Mouse (Mus musculus): ENCODE measurements around the gene Plekha8. TPM values are rescaled to one million over a fixed set of nuclear protein-coding genes. Genes with fewer than 3 reads are reported as not detected.

Plekha8 gene
- polyA plus RNA-seq, 1 experiment = 2.0 TPM

DNA sequence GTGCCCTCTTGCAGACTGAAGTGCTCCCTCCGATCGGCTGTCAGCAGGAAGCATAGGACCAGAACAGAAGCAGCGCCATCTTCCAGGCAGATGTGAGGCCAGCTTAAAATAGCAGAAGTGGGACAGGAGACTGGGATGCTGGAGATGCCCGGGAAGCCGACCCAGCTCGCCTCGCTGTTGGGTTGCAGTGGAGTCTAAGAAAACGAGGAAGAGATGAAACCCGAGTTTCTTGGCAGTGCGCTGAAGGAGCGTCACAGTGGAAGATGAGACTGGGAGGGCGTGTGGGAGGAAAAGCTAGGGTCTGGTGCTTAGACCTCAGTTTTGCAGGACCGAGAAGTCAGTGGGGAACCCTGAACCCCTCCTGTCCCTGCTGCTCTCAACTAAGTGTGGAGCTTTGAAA lies 95.9 kb downstream of the Plekha8 start:
- H3K4me3 ChIP-seq (replicated peaks; ENCODE audit: control insufficient read depth, low read depth, low read length) = no peak overlapping the region
- no peak overlapping the region for H3K27ac ChIP-seq (ENCODE audit: control insufficient read depth, insufficient read depth, low read depth, low read length, poor library complexity)
- no peak for TF ChIP-seq CTCF (IDR thresholded peaks at IDR 0.05; ENCODE audit: control insufficient read depth, insufficient read depth, low read length)
- TF ChIP-seq POLR2A (IDR thresholded peaks at IDR 0.05; ENCODE audit: borderline replicate concordance, control insufficient read depth, low read depth, low read length) = no peak
- no peaks in the 10 kb centered on the region for H3K4me1 ChIP-seq (ENCODE audit: control insufficient read depth, insufficient read depth, low read length)
- 87% methylated on average over 13 of the region's 13 CpGs for WGBS

DNA sequence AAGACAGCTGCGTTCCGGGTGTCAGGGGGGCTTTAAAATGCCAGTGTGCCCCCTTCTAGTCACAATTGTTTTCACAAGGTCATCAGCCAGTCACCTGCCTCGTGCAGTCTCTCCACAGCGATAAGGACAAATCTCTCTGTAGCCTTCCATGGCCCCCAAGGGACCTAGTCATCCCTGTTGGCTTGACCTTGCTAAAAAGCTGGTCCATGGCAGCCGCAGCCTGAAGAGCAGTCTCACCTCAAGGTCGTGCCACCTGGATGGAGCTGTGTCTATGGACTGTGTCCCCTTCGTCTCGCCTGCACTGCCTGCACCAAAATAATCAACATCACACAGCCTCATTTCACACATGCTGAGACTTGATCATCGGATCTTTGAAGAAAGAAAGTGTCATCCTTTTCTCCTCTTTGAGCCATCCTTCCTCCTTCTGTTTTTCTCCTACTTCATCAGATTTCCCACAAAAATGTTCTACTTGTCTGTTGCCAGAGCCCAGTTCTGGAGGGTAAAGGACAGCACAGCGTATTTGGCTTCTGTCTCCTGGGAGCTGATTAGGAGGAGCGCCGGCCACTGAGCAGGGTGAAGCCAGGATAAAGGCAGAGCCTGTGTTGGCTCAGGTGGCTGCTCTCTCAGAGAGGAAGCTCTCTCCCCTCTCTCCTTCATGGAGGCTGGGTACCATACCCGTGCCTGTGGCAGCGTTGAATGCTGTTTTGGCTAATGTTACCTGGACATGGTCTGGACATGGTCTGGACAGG lies 96.6 kb downstream of the Plekha8 start:
- WGBS = 87% methylated on average over 14 of the region's 14 CpGs
- H3K4me1 ChIP-seq (ENCODE audit: control insufficient read depth, insufficient read depth, low read length) = no peaks in the 10 kb centered on the region
- no peak overlapping the region for H3K4me3 ChIP-seq (replicated peaks; ENCODE audit: control insufficient read depth, low read depth, low read length)
- no peak overlapping the region for H3K27ac ChIP-seq (ENCODE audit: control insufficient read depth, insufficient read depth, low read depth, low read length, poor library complexity)
- TF ChIP-seq POLR2A (IDR thresholded peaks at IDR 0.05; ENCODE audit: borderline replicate concordance, control insufficient read depth, low read depth, low read length) = no peak
- TF ChIP-seq CTCF (IDR thresholded peaks at IDR 0.05; ENCODE audit: control insufficient read depth, insufficient read depth, low read length) = no peak

DNA sequence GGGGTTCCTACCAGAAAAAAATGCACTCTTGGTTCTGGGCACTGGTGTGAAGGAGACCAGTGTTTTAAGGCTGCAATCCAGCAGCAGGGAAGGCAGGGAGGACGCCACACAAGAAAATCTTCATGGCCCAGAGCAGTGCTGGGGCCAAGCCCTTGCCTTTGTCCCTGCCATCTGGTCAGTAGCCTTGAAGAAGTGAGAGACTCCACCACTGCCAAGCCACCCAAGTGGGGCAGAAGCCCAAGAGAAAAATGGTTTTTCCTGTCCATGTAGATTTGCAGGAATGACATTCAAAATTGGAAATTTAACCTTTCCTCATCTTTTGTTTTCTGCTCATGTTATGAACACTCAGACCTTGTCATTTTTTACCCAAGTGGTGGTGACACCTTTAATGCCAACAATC lies 97.3 kb downstream of the Plekha8 start:
- no peak overlapping the region for H3K4me3 ChIP-seq (replicated peaks; ENCODE audit: control insufficient read depth, low read depth, low read length)
- no peaks in the 10 kb centered on the region for H3K4me1 ChIP-seq (ENCODE audit: control insufficient read depth, insufficient read depth, low read length)
- H3K27ac ChIP-seq (ENCODE audit: control insufficient read depth, insufficient read depth, low read depth, low read length, poor library complexity) = no peak overlapping the region
- WGBS = 65% methylated on average over 1 of the region's 1 CpGs
- no peak for TF ChIP-seq POLR2A (IDR thresholded peaks at IDR 0.05; ENCODE audit: borderline replicate concordance, control insufficient read depth, low read depth, low read length)
- TF ChIP-seq CTCF (IDR thresholded peaks at IDR 0.05; ENCODE audit: control insufficient read depth, insufficient read depth, low read length) = no peak

DNA sequence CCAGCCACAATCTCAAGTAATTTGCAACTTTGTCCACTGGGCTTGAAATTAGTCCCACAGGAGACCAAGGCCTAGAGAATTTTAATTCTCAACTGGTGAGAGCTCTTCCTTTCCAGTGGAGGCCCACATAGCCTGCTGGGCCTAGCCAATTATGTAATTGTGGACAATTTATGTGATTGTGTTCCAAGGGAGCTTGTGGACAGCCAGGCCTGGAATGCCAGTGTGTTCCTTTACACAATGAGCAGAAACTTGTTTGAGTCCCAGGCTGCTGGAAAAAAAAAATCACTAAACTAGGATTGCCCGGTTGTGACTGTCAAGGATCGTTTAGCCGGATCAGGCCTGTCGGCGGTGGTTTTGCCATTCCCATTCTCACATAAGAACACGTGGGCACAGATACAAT lies 98.4 kb downstream of the Plekha8 start:
- TF ChIP-seq CTCF (IDR thresholded peaks at IDR 0.05; ENCODE audit: control insufficient read depth, insufficient read depth, low read length) = no peak
- TF ChIP-seq POLR2A (IDR thresholded peaks at IDR 0.05; ENCODE audit: borderline replicate concordance, control insufficient read depth, low read depth, low read length) = no peak
- H3K27ac ChIP-seq (ENCODE audit: control insufficient read depth, insufficient read depth, low read depth, low read length, poor library complexity) = no peak overlapping the region
- H3K4me3 ChIP-seq (replicated peaks; ENCODE audit: control insufficient read depth, low read depth, low read length) = no peak overlapping the region
- no peaks in the 10 kb centered on the region for H3K4me1 ChIP-seq (ENCODE audit: control insufficient read depth, insufficient read depth, low read length)
- WGBS = 92% methylated on average over 6 of the region's 6 CpGs

Other genes with a start within 250 kb of the Plekha8 start
- gene Wipf3, start 165.5 kb upstream of the Plekha8 start, polyA plus RNA-seq (2011; ENCODE audit: insufficient read depth, insufficient read length, low replicate concordance, missing spikeins) = 0.37 TPM in 1 of 2 replicates, not detected in the other
- 1.0 and 1.3 TPM in 2 replicates for gene Scrn1, start 28.6 kb upstream of the Plekha8 start, polyA plus RNA-seq (2011; ENCODE audit: insufficient read depth, insufficient read length, low replicate concordance, missing spikeins)
- 1.8 TPM in 1 of 2 replicates, not detected in the other for gene Fkbp14, start 2.2 kb downstream of the Plekha8 start, polyA plus RNA-seq (2011; ENCODE audit: insufficient read depth, insufficient read length, low replicate concordance, missing spikeins)
- 4.4 and 4.6 TPM in 2 replicates for gene Mturn, start 86.5 kb downstream of the Plekha8 start, polyA plus RNA-seq (2011; ENCODE audit: insufficient read depth, insufficient read length, low replicate concordance, missing spikeins)
- 10.4 and 10.6 TPM in 2 replicates for gene Znrf2, start 221.8 kb downstream of the Plekha8 start, polyA plus RNA-seq (2011; ENCODE audit: insufficient read depth, insufficient read length, low replicate concordance, missing spikeins)

Data from bone marrow, adult 2 months (tissue).